Mouse (Mus musculus) small intestine, adult 2 months (tissue): ENCODE data around the gene Prcd.

ENCODE experiments used
- CTCF ChIP-seq: fragments of 200-500 bp; IDR thresholded peaks from 2 replicates; pipeline ENCODE4 v1.5.1; 2012; ENCODE audit warnings: low read depth, mild to moderate bottlenecking, control low read depth, inconsistent platforms, low read length, moderate library complexity, mixed read lengths; ENCODE audit not compliant: insufficient replicate concordance, insufficient read length; ENCODE audit errors: extremely low read depth
- POLR2A ChIP-seq: fragments of 200-500 bp; IDR thresholded peaks from 2 replicates; pipeline ENCODE4 v1.6.1; 2012; ENCODE audit warnings: low read depth, mild to moderate bottlenecking, control low read depth, inconsistent platforms, low read length, moderate library complexity

DNA sequence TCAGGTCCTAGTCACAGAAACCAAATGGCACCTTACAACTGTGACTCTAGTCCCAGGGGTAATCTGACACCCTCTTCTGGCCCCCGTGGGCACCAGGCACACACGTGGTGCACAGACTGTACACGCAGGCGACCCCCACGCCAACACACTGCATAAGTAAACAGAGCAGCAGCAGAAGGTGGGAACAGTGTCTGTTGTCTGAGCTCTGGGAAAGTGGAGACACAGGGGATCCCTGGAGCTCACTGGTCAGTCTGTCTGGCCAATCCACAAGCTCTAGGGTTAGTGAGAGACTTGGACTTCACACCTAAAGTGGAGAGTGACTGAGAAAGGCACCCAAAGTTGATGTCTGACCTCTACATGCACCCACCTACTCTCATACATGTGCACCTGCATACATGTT, 16.0 kb downstream of the Prcd start:
- TF ChIP-seq POLR2A, result no peak
- no peak for TF ChIP-seq CTCF
